Mouse (Mus musculus): Measurements from ENCODE around the gene Pnpla5. TPM values are rescaled to one million over a fixed set of nuclear protein-coding genes. Genes with fewer than 3 reads are reported as not detected.

Pnpla5 gene
- total RNA-seq, 2 experiments from 2014 or later: not detected

- DNase-seq: no peak
These were observed 6.5 kb downstream of the Pnpla5 start for GRCm38 (mm10) chr15:84116466-84116865.

- DNase-seq: peak; percentile 28
These were observed 7.2 kb downstream of the Pnpla5 start for GRCm38 (mm10) chr15:84115727-84116126.

- DNase-seq: no peak
These were observed 9.1 kb downstream of the Pnpla5 start for GRCm38 (mm10) chr15:84113873-84114272.

DNA sequence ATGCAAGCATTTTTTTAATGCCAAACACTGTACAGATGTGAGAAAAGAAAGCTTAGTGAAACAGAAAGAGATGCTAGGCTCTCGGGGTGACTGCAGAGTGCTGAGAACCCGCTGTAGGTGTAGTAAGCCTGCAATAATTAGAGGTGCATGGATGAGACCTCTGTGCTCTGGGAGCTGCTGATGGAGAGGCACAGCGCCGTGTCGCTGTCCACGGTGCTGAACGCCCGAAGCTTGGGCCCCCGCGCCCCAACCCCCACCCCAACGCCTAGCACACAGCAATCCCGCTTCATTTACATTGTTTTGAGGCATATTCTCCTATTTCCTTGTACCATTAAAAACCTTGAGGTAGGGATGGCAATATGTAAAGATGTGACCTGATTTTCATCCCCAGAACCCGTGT lies 14.1 kb downstream of the Pnpla5 start:
- DNase-seq: peak; percentile 58

GRCm38 (mm10) chr15:84105924-84106500 lies 17.0 kb downstream of the Pnpla5 start:
- no peak for DNase-seq

DNA sequence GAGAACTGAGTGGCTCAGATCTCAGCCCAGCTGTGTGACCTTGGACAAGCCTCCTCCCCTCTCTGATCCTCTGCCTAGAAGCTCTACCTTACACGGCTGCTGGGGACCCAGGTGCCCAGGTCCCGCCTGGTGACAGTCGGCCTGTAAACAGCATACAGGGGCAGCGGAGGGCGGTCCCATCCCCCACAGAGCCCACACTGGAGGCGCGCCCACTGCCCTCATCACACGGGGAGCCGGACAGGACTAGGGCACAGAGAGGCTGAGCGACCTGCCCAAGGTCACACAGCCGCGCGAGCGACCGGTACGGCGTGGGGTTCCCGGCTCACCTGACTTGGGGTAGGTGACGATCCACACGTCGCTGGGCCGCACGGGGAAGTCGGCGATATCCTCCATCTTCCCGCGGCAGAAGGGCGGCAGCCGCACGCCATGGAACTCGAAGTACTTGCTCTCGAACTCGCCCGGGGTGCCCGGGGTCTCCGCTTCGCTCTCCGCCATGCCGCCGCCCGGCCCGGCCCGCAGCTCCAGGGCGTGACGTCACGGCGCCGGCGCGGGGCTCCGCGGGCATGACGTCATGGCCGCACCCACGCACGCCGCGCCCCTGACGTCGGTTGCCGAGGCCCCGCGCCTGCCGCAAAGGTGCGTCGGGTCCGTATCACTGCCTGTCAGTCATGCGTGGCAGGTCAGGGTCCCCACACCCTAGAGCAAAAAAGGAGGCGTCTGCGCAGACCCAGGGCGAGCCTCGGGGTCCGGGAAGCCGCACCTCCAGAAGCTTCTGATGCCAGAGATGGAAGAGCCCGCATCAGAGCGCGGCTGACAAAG lies 17.7 kb downstream of the Pnpla5 start, which contains the start of gene Sult4a1:
Gene Sult4a1, minus strand, starts transcription at position 650 of the 819 bp plus-strand sequence.
- DNase-seq: no peak

DNA sequence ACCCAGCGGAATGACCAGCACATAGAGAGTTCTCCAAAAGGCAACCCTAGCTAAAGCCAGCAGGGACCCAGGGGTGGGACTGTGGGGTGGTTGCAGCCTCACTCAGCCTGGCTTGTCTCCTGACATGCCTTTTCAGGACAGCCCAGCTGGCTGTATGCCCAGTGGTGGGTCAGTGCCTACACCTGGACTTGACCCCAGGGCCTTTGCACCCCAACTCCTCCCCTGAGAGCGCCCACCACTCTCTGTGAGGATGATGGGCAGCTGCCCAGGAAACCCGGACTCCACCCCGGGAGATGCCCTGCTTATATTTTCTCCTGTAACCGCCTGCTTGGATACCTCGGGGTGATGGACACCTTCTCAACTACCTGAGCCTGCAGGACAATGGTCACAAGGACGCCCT lies 18.3 kb downstream of the Pnpla5 start:
- no peak for DNase-seq

DNA sequence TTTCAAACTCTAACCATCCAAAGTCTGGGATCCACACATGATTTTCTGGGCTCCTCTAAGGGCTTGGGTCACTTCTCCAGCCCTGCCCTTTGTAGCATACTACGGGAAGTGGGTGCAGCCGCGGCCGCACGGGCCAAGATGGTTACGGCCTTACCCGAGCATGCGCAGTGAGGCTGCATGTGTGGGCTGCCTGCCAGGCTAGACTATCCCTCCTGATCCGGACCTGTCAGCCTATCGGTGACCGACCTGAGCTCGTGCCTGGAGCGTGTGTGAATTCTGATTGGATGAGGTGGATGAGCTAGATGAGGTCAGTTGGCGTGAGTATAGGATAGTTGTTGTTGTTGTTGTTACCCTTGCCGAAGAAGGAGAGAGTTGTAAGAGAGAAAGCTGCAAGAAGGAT lies 25.4 kb downstream of the Pnpla5 start:
- peak; percentile 21 for DNase-seq

DNA sequence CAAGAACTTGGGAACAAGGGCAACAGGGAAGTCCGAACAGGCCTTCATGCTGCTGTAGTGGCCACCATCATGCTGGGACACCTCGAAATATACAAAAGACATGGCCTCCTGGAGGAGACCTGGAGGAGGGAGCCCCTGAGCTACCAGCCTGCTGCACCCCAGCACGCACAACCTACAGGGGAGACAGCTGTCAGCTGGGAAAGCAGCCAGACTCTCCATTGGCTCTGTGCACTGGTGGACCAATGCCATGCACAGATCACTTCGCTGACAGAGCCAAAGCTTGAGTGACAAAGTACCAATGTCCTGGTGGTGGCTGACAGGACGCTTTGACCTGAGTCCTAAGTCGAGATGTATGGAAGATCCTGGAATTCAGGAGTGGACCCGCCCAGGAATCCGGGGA lies 26.9 kb downstream of the Pnpla5 start:
- no peak for DNase-seq

DNA sequence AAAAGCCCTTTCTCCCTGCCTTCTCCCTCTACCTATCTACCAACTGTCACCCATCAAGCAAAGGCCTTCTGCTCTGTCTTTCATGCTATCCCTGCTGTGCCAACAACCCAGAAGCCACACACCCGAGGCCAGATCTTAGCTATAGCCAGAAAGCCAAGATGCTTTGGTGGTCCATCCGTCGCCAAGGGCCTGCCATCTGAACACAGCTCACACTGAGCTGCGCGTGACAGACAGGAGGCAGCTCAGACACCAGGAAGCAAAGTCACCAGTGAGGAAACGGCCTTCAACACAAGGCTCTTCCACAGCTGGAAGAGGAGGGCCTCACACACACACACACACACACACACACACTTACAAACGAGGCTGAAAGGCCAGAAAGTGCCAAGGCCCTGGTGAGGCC lies 28.1 kb downstream of the Pnpla5 start:
- DNase-seq: no peak

- DNase-seq: no peak
These were observed 36.2 kb downstream of the Pnpla5 start for GRCm38 (mm10) chr15:84086775-84087174.

DNA sequence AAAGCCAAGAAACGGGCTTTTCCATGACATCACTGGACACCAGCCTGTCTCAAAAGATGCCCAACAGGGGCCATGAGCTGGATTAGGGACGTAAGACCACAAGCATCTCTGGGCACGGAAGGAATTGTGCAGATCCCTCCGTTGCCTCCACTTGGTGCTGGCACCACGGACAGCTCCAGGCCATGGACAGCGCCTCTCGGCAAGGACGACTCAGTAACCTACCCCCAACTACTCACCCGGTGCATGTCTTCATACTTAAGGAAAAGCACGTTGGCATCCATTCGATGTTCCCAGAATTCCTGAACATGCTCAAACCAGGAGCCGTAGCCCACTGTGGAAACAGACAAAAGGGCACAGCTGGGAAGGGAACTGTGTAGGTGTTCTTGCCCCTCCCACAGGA lies 36.6 kb downstream of the Pnpla5 start:
- peak; percentile 40 for DNase-seq

DNA sequence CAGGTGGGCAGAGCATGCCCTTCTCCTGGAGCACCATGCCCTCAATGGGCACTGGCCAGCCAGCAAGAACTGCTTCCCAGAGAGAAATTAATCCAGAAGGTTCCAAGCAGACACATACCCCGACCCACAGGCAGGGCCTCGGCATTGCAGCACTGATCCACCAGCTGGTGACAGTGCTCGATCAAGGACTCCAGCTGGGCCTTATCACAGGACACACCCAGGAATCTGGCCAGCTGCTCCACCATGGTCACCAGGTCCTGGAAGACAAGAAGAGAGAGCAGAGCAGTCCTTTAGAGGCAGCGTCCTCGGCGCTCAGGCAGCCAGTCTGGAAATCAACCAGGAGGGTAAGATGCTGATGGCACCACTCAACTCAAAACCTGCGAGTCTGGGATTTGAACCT lies 42.9 kb downstream of the Pnpla5 start:
- DNase-seq: peak; percentile 13

DNA sequence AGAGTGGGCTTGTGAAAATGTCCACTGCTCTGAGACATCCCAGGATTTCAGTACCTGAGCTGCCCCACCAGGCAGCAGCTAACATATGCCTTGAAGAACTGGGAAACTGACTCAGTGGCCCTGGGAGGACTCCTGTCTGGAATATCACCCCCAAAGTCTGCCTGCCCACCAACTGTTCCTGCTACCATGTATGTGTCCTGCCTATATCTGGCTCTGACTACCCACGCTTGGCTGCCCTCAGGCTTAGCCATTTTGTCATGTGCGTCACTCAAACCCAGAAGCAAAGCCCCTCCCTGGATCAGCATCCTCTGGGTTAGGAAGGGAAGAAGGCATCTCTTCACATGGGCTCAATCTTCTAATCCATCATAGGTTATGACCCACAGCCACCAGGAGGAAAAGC lies 43.5 kb downstream of the Pnpla5 start:
- DNase-seq: no peak

- DNase-seq: no peak
These were observed 44.3 kb downstream of the Pnpla5 start for GRCm38 (mm10) chr15:84078667-84079066.

DNA sequence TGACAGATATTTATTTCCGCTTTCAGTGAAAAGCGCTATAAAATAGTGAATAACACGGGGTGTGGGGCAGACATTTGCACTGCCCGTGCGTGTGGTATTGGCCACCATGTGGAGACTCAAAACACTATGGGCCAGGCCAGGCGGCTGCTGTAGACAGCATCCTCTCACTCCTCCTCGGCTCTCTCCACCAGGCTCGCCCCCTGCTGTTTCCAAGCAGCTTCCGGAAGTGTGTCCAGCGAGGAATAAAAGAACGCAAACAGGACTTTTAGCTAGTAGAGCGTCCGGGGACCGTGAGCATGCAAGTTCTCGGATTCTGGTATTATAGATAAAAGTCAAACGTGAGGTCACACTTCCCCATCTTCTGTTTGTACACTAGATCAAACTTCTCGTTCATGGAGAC lies 45.8 kb downstream of the Pnpla5 start:
- no peak for DNase-seq

GRCm38 (mm10) chr15:84074705-84075185 lies 48.2 kb downstream of the Pnpla5 start:
- peak; percentile 33 for DNase-seq

- DNase-seq: peak; percentile 76
These were observed 48.9 kb downstream of the Pnpla5 start for GRCm38 (mm10) chr15:84073911-84074704.

- no peak for DNase-seq
These were observed 49.9 kb downstream of the Pnpla5 start for GRCm38 (mm10) chr15:84073058-84073457.

GRCm38 (mm10) chr15:84072226-84072625 lies 50.7 kb downstream of the Pnpla5 start:
- DNase-seq: peak; percentile 72

DNA sequence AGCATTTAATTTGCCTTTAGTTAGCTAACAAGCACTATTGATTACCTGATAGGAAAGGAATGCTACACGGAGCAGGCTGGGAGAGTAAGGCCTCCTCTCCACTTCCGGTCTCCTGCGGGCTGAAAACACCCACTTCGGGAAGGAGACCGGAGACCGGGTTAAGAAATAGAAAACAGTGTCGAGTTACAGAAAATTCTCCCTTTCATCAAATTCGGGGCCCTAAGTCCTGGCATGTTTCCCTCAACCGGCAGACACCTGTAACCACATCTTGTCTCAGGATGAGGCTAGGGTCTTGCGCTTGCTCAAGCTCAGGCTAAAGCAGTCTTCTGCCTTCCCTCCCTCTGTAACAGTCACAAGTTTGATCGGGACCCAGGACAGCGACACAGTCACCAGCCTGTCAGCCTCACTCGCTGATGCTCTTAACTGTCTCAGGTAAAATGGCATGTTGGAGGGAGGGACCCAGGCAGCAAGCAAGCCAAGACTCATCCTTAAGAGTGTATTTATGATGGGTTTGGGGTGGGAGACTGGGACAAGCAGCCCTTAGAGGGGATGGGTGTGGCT lies 52.8 kb downstream of the Pnpla5 start:
- DNase-seq: no peak

DNA sequence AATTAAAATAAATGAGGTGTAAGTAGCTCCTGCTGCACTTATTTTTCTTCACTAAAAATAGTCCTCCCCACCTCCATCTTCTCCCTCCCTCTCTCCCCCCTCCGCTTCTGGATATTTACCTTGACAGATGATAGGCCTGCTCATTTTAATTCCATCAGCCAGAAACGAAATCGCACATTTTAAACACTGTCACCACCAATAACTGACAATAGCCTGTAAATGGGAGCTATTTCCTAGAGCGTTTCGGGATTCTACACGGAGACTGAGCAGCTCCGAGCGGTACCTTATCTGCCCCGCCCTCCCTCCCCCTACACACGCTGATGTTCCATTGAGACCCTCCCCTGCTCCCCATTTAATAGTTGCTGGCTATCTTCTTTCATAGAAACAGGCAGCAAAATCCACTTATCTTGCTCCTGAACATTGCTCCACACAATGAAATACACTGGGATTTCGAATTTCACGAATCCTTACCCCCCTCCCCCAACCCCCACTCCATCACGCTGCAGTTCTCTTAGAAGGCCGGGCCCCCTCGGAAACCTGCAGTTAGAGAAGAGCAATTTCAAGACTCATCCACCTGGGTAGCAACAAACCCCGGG lies 53.4 kb downstream of the Pnpla5 start:
- no peak for DNase-seq
